Mouse (Mus musculus): Measurements from ENCODE around the gene Gpr35.
A peak's percentile ranks its signal among the peaks of the same experiment; 100 is the strongest.

The Gpr35 gene

GRCm38 (mm10) chr1:92950607-92951006 is at the start of gene Gpr35:
Gpr35 (plus strand) TSS chr1:92950865.
- DNase-seq (ENCODE audit: extremely low read depth, insufficient read length, low spot score) = no peak

- DNase-seq (ENCODE audit: extremely low read depth, insufficient read length, low spot score) = no peak
Measured at GRCm38 (mm10) chr1:92902786-92903185, 47.9 kb upstream of the Gpr35 start, which contains the start of gene Ankmy1. Ankmy1 (minus strand) TSS chr1:92902906.

- DNase-seq (ENCODE audit: extremely low read depth, insufficient read length, low spot score) = peak; percentile 50
Measured at GRCm38 (mm10) chr1:92903627-92904026, 47.0 kb upstream of the Gpr35 start.

- no peak for DNase-seq (ENCODE audit: extremely low read depth, insufficient read length, low spot score)
Measured at GRCm38 (mm10) chr1:92905703-92906310, 44.9 kb upstream of the Gpr35 start.

- peak; percentile 90 for DNase-seq (ENCODE audit: extremely low read depth, insufficient read length, low spot score)
Measured at GRCm38 (mm10) chr1:92906779-92907631, 43.7 kb upstream of the Gpr35 start, which contains the start of gene Dusp28. Dusp28 (plus strand) TSS chr1:92906981.

DNA sequence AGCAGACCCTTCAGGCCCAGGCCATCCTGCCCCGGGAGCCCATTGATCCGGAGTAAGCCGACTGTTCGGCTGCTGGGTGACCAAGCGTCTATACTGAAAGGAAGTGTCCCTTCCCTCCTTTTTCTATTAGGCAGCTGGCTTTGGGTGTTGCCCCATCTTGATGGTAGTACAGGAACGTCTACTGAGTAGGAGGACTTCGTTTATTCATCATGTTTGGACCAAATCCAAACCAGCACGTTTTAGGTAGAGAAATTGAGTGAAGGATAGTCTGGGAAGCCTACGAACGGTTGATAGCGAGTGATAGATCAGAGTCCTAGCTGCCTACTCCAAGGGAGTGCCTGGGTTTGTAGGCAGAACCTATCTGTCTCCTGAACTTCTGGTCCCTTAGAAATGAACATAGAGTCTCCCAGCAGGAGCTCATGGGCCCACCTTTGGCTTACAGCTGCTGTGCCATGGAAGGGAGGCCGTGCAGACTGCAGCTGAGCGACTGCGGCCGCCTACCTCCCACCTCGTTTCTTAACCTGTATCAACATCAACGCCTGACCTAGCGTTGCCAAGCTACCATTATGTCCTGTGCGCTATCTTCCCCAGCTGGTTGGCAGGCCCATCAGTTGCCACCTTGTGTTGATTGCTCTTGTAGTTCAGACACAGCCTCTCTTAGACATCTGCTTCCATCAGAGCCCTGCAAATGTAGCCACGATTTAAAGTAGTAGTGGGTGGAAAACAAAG is 42.9 kb upstream of the Gpr35 start:
- DNase-seq (ENCODE audit: extremely low read depth, insufficient read length, low spot score) = no peak

DNA sequence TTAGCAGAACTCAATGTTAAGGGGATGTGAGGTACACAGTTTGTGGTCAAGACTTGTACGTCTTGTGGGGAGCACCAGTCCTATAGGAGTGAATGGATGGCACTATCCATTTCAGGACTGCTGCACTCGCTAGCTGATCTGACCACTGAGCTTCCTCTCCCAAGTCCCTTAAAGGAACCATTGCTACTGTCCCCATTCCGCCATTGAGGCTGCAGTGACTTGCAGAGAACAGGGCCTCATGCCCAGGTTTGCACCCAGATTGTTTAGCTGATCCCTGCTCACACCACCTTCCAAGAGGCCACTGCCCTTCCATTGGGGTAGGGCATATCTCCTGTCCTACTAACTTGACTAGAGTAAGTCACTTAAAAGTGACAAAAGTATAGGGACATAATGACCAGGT is 42.0 kb upstream of the Gpr35 start:
- no peak for DNase-seq (ENCODE audit: extremely low read depth, insufficient read length, low spot score)

GRCm38 (mm10) chr1:92909068-92909467 is 41.6 kb upstream of the Gpr35 start:
- DNase-seq (ENCODE audit: extremely low read depth, insufficient read length, low spot score) = no peak

DNA sequence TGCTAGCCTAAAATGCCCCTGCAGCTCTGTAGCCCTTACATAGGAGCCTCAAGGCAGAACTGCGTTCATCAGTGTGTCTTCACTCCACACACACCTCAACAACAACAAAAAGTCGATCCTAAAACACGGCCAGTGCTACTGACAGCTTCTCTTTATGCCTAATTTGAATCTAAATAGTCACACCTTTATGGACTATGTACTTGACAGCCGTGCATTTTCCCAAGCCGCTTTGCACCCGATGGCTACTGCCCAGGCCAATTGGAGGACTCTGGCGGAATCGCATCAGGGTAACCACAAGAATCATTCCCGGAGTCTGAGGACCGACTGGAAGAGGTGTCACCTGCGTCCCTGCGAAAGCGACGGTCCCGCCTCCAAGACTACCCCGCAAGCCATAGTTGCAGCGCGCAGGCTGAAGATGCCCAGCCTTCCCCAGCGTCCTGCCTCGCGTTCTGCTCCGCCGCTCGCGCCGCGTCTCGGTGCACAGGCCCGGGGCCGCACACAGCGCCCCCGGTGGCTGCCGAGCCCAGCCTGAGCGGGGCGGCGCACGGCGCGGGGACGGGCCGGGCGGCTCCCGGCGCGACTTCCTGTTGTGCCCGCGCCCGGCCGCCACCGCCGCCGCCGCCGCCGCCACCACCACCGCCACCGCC is 40.3 kb upstream of the Gpr35 start, which contains the start of gene Rnpepl1:
Rnpepl1 (plus strand) TSS at position 545 of the 647 bp plus-strand sequence.
- DNase-seq (ENCODE audit: extremely low read depth, insufficient read length, low spot score) = peak; percentile 83

DNA sequence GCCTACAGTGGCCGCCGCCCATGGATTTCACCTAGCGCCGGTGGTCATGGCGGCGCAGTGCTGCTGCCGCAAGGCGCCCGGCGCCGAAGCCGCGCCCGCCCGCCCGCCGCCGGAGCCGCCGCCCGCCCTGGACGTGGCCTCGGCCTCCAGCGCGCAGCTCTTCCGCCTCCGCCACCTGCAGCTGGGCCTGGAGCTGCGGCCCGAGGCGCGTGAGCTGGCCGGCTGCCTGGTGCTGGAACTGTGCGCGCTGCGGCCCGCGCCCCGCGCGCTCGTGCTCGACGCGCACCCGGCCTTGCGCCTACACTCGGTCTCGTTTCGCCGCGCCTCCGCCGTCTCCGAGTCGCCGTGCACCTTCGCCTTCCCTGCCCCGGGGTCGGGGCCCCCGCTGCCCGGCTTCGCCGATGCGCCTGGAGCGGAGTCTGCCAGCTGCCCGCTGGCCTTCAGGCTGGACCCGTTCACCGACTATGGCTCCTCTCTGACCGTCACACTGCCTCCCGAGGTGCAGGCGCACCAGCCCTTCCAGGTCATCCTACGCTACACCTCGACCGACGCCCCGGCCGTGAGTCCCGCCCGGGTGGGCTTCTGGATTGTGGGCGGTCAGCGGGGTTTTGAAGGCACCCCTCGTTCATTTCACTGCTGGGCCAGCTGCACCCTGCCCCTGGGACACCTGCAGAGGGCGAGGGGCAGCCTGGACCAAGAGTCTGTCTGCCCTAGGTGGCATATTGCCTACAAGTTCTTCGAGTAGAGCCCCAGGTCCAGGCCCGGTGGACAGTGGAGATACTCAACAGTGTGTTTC is 39.5 kb upstream of the Gpr35 start:
- DNase-seq (ENCODE audit: extremely low read depth, insufficient read length, low spot score) = peak; percentile 74

GRCm38 (mm10) chr1:92911721-92912138 is 38.9 kb upstream of the Gpr35 start:
- peak; percentile 38 for DNase-seq (ENCODE audit: extremely low read depth, insufficient read length, low spot score)

DNA sequence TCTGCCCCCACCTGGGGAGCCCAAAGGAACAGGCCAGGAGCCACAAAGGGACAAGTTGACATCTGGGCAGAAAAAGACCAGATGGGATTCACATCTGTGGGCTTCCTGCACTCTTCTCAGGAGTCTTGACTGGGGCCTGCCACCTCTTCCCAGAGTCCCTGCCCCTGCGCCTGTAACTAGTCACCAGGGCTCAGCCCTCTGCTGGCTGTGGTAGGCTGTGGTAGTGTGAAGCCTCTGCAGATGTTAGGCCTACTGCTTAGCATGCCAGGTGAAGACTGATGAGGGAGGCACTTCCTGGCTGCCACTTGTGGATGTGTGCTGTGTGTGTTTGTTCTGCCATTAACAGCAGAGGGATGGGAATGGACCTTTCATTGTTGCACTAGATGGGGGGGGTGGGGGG is 38.4 kb upstream of the Gpr35 start:
- no peak for DNase-seq (ENCODE audit: extremely low read depth, insufficient read length, low spot score)

GRCm38 (mm10) chr1:92914239-92914638 is 36.4 kb upstream of the Gpr35 start:
- DNase-seq (ENCODE audit: extremely low read depth, insufficient read length, low spot score) = no peak

DNA sequence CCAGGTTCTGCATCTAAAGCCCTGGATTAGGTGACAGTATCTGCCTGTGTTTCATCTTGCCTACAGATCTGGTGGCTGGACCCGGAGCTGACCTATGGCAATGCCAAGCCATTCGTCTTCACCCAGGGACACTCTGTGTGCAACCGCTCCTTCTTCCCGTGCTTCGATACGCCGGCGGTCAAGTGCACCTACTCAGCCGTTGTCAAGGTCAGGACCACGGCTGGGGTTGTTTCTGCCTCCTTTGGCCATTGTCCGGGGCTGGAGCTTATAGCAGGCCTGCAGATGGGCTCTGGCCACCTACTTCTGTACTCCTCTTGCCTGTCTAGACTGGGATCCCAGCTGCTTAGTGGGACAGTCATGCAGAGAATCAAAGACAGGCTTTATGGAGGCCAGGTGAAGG is 35.7 kb upstream of the Gpr35 start:
- no peak for DNase-seq (ENCODE audit: extremely low read depth, insufficient read length, low spot score)

GRCm38 (mm10) chr1:92916725-92917124 is 33.9 kb upstream of the Gpr35 start:
- no peak for DNase-seq (ENCODE audit: extremely low read depth, insufficient read length, low spot score)

- no peak for DNase-seq (ENCODE audit: extremely low read depth, insufficient read length, low spot score)
Measured at GRCm38 (mm10) chr1:92919151-92919550, 31.5 kb upstream of the Gpr35 start.

GRCm38 (mm10) chr1:92919775-92920174 is 30.9 kb upstream of the Gpr35 start:
- DNase-seq (ENCODE audit: extremely low read depth, insufficient read length, low spot score) = no peak

DNA sequence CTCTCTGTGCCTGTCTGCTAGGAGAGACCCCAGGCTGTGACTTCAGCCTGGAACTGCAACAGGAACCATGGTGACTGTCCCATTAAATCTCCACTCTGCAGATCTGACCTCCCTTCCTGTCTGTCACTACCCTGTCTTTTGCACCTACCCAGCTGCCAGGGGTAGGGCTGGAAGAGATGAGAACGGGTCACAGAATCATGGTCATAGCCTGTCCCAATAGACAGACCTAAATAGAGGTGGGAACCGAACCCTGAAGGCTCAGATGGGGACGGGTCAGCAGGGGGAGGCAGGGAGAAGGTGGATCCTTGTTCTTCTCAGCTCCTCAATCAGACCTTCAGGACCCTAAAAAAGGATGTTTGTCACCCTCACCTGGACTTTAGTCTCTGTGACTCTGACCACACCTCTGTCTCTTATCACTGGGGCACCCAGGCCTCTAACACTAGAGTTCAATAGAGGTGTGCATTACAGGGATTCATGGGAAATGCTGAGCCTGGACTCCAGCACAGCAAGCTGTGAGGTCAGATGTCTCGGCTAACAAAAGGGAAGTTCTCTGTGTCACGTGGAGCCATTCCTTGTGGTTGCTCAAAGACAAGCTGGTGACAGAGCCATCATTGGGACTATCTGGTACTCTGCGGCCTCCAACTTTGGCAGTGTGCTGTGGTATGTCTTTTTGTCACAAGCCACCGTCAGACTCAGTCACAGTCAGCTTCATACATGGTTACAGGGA is 30.0 kb upstream of the Gpr35 start:
- no peak for DNase-seq (ENCODE audit: extremely low read depth, insufficient read length, low spot score)

- DNase-seq (ENCODE audit: extremely low read depth, insufficient read length, low spot score) = no peak
Measured at GRCm38 (mm10) chr1:92921496-92921895, 29.2 kb upstream of the Gpr35 start.

Data from 3134 (cell line).